Mouse (Mus musculus): ENCODE data around the gene Slc25a48.

GRCm38 (mm10) chr13:56506871-56507496 is 68.8 kb downstream of the Slc25a48 start:
- TF ChIP-seq POLR2A (IDR thresholded peaks at IDR 0.05; ENCODE audit: insufficient read depth, low read depth, low read length), result no peak
- no peak for TF ChIP-seq CTCF (IDR thresholded peaks at IDR 0.05; ENCODE audit: insufficient read depth, low read depth, low read length)
